Mouse (Mus musculus) MEL (cell line): ENCODE data around the gene R3hcc1l.

Source experiments
- BHLHE40 ChIP-seq: IDR thresholded peaks from 2 replicates; pipeline ENCODE4 v1.6.1; 2012; ENCODE audit warnings: low read depth, mild to moderate bottlenecking, inconsistent platforms, low read length, improper control_type of control experiment, borderline replicate concordance
- CHD2 ChIP-seq: IDR thresholded peaks from 2 replicates; pipeline ENCODE4 v1.6.1; 2011; ENCODE audit warnings: low read length, improper control_type of control experiment
- CTCF ChIP-seq, 3 experiments: IDR thresholded peaks in 2 of 3; conservative IDR thresholded peaks in 1 of 3; 2 replicates each; pipeline ENCODE4 v1.5.1; 2011 to 2012; ENCODE audit warnings: low read length in 3 of 3, low read depth in 2 of 3, mild to moderate bottlenecking in 2 of 3, improper control_type of control experiment in 1 of 3, inconsistent platforms in 1 of 3, mixed read lengths in 1 of 3, moderate library complexity in 1 of 3; ENCODE audit not compliant: control insufficient read depth in 1 of 3, insufficient read depth in 1 of 3, poor library complexity in 1 of 3, severe bottlenecking in 1 of 3
- EP300 ChIP-seq, 2 experiments: IDR thresholded peaks; 2 replicates each; pipeline ENCODE4 v1.6.1; 2011; ENCODE audit warnings: improper control_type of control experiment in 2 of 2, low read length in 2 of 2, low read depth in 1 of 2, mild to moderate bottlenecking in 1 of 2
- JUND ChIP-seq: IDR thresholded peaks from 2 replicates; pipeline ENCODE4 v1.6.1; 2011; ENCODE audit warnings: low read depth, mild to moderate bottlenecking, improper control_type of control experiment, low read length
- MYB ChIP-seq: IDR thresholded peaks from 2 replicates; pipeline ENCODE4 v1.6.1; 2011; ENCODE audit warnings: mild to moderate bottlenecking, low read depth, low read length, improper control_type of control experiment
- RCOR1 ChIP-seq: IDR thresholded peaks from 2 replicates; pipeline ENCODE4 v1.6.1; 2012; ENCODE audit warnings: low read depth, mild to moderate bottlenecking, inconsistent platforms, low read length, improper control_type of control experiment
- SIN3A ChIP-seq: IDR thresholded peaks from 2 replicates; pipeline ENCODE4 v1.6.1; 2012; ENCODE audit warnings: low read length, improper control_type of control experiment, inconsistent platforms
- SMC3 ChIP-seq: IDR thresholded peaks from 2 replicates; pipeline ENCODE4 v1.6.1; 2011; ENCODE audit warnings: low read depth, low read length, improper control_type of control experiment
- UBTF ChIP-seq: IDR thresholded peaks from 2 replicates; pipeline ENCODE4 v1.6.1; 2012; ENCODE audit warnings: low read depth, mild to moderate bottlenecking, inconsistent platforms, low read length, improper control_type of control experiment, moderate library complexity, borderline replicate concordance; ENCODE audit not compliant: insufficient read depth
- USF1 ChIP-seq: IDR thresholded peaks from 2 replicates; pipeline ENCODE4 v1.6.1; 2014; ENCODE audit warnings: low read depth, mild to moderate bottlenecking, inconsistent platforms, low read length, improper control_type of control experiment, moderate library complexity
- ZC3H11A ChIP-seq: IDR thresholded peaks from 2 replicates; pipeline ENCODE4 v1.6.1; 2012; ENCODE audit warnings: low read depth, mild to moderate bottlenecking, inconsistent platforms, low read length, improper control_type of control experiment
- ZNF384 ChIP-seq: IDR thresholded peaks from 2 replicates; pipeline ENCODE4 v1.6.1; 2012; ENCODE audit warnings: low read depth, mild to moderate bottlenecking, inconsistent platforms, low read length, improper control_type of control experiment

DNA sequence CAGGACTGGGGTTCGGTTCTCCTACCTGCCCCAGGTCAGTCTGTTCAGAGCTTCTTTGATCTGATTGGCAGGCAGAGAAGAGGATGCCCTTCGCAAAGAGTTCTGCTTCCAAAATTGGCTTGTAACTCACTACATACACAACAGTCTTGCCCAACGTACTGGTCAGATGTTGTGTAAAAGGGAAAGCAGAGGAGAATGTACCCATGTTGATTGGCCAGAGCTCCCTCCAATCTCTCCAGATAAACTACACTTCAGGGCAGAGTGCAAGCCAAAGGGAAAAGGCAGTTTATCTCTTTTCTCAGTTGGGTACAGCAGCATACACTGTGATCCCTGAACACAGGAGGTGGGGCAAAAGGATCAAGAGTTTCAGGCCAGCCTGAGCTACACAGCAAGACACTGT lies 31.3 kb upstream of the R3hcc1l start:
- no peak for TF ChIP-seq RCOR1
- no peak for TF ChIP-seq EP300 (IDR thresholded peaks at IDR 0.05; ENCODE audit: low read depth in 1 of 2, low read length in 2 of 2)
- no peak for TF ChIP-seq JUND
- TF ChIP-seq ZC3H11A = no peak
- no peak for TF ChIP-seq UBTF
- no peak for TF ChIP-seq USF1
- TF ChIP-seq CTCF (IDR thresholded peaks at IDR 0.05 in 2 of 3, conservative IDR thresholded peaks at IDR 0.05 in 1 of 3; ENCODE audit: control insufficient read depth in 1 of 3, insufficient read depth in 1 of 3, low read depth in 2 of 3, low read length in 3 of 3, poor library complexity in 1 of 3, severe bottlenecking in 1 of 3) = no peak
- no peak for TF ChIP-seq SIN3A
- TF ChIP-seq CHD2 = no peak
- TF ChIP-seq BHLHE40 = no peak
- no peak for TF ChIP-seq ZNF384
- no peak for TF ChIP-seq MYB
- no peak for TF ChIP-seq SMC3
